Comparison of ENCODE assay signal across 26 mouse cellular contexts in genomic region chr9:80819070-80819469, GRCm38 (mm10).
"Had no signal": no experiment of that assay in that cellular context is flagged by ENCODE, and none has a peak within 500 bp of the region (broad histone marks: within the 10 kb centered on the region; RNA-seq: fewer than 3 reads in every experiment).

No protein-coding gene starts in this region.

- H3K27me3 ChIP-seq: embryonic facial prominence, embryonic 12.5 days; embryonic facial prominence, embryonic 13.5 days; embryonic facial prominence, embryonic 15.5 days; forebrain, embryonic 12.5 days; forebrain, embryonic 13.5 days; forebrain, embryonic 15.5 days had no signal

- H3K9me3 ChIP-seq: embryonic facial prominence, embryonic 10.5 days; embryonic facial prominence, embryonic 12.5 days; embryonic facial prominence, embryonic 13.5 days; embryonic facial prominence, embryonic 15.5 days; forebrain, embryonic 10.5 days; forebrain, embryonic 12.5 days; forebrain, embryonic 13.5 days; forebrain, embryonic 15.5 days; heart, embryonic 10.5 days had no signal

- DNase-seq: cerebellum, adult 9-11 months; cerebellum, postnatal 10 days; cerebellum, postnatal 14 days; cerebellum, postnatal 25 days; cerebellum, postnatal 36 days; embryo, embryonic 11 days; forebrain, postnatal 0 days; gastrocnemius, adult 2 months; gastrocnemius, postnatal 14 days; gastrocnemius, postnatal 25 days; gastrocnemius, postnatal 36 days; heart, adult 11 months; heart, adult 18-20 months; heart, adult 2 months had no signal

- H3K4me3 ChIP-seq: embryonic facial prominence, embryonic 10.5 days; embryonic facial prominence, embryonic 12.5 days; embryonic facial prominence, embryonic 13.5 days; embryonic facial prominence, embryonic 15.5 days; erythroblast, embryonic 14.5 days; forebrain, embryonic 10.5 days; forebrain, embryonic 12.5 days; forebrain, embryonic 13.5 days; forebrain, embryonic 15.5 days; gastrocnemius, adult 2 months; heart, adult 2 months; heart, embryonic 10.5 days had no signal

- H3K4me1 ChIP-seq: embryonic facial prominence, embryonic 10.5 days; embryonic facial prominence, embryonic 12.5 days; embryonic facial prominence, embryonic 13.5 days; embryonic facial prominence, embryonic 15.5 days; forebrain, embryonic 10.5 days; forebrain, embryonic 12.5 days; forebrain, embryonic 13.5 days; forebrain, embryonic 15.5 days; heart, embryonic 10.5 days had no signal

- ATAC-seq: forebrain, embryonic 13.5 days; forebrain, embryonic 14.5 days; forebrain, embryonic 15.5 days; forebrain, embryonic 16.5 days; forebrain, postnatal 0 days had no signal

- H3K9ac ChIP-seq: embryonic facial prominence, embryonic 12.5 days; embryonic facial prominence, embryonic 13.5 days; embryonic facial prominence, embryonic 15.5 days; forebrain, embryonic 12.5 days; forebrain, embryonic 13.5 days; forebrain, embryonic 15.5 days; forebrain, postnatal 0 days had no signal

- H3K27ac ChIP-seq: embryonic facial prominence, embryonic 10.5 days; embryonic facial prominence, embryonic 12.5 days; embryonic facial prominence, embryonic 13.5 days; embryonic facial prominence, embryonic 15.5 days; forebrain, embryonic 10.5 days; forebrain, embryonic 12.5 days; forebrain, embryonic 13.5 days; forebrain, embryonic 15.5 days; gastrocnemius, adult 2 months; heart, adult 2 months; heart, embryonic 10.5 days had no signal

- H3K4me2 ChIP-seq: embryonic facial prominence, embryonic 12.5 days; embryonic facial prominence, embryonic 13.5 days; embryonic facial prominence, embryonic 15.5 days; forebrain, embryonic 12.5 days; forebrain, embryonic 13.5 days; forebrain, embryonic 15.5 days had no signal

- H3K36me3 ChIP-seq: embryonic facial prominence, embryonic 10.5 days; embryonic facial prominence, embryonic 12.5 days; embryonic facial prominence, embryonic 13.5 days; embryonic facial prominence, embryonic 15.5 days; forebrain, embryonic 10.5 days; forebrain, embryonic 12.5 days; forebrain, embryonic 15.5 days; heart, embryonic 10.5 days had no signal
